Mouse (Mus musculus) hindbrain, embryonic 14.5 days (tissue): ENCODE measurements around the gene Spata31d1a. TPM values are rescaled to one million over a fixed set of nuclear protein-coding genes. Genes with fewer than 3 reads are reported as not detected.

Experiments
- ATAC-seq: fragments of 200-750 bp; cut with Nextera tagmentation; 2 replicates; pipeline ENCODE4 v1.8.0; 2017; ENCODE audit warnings: moderate number of reproducible peaks, mild to moderate bottlenecking, moderate TSS enrichment, moderate library complexity; ENCODE audit not compliant: low FRiP score
- DNase-seq: peaks from one replicate; pipeline ENCODE4 v3.0.0-alpha.2; 2015; ENCODE audit warnings: low spot score
- H3K27ac ChIP-seq: fragments of 300-500 bp; sonication (generic); 2 replicates; pipeline ENCODE4 v1.5.1; 2014; ENCODE audit warnings: mild to moderate bottlenecking, moderate library complexity
- H3K27me3 ChIP-seq: fragments of 300-500 bp; sonication (generic); 2 replicates; pipeline ENCODE4 v1.6.1; 2014; ENCODE audit warnings: mild to moderate bottlenecking, low read length, mixed read lengths; ENCODE audit not compliant: control insufficient read depth, insufficient read depth
- H3K36me3 ChIP-seq: fragments of 300-500 bp; sonication (generic); replicated peaks from 2 replicates; pipeline ENCODE4 v1.6.1; 2014; ENCODE audit not compliant: control insufficient read depth, insufficient read depth
- H3K4me1 ChIP-seq: fragments of 300-500 bp; sonication (generic); replicated peaks from 2 replicates; pipeline ENCODE4 v1.6.1; 2014; ENCODE audit warnings: antibody characterized with exemption, low read length, mixed read lengths; ENCODE audit not compliant: control insufficient read depth, insufficient read depth
- H3K4me2 ChIP-seq: fragments of 300-500 bp; sonication (generic); replicated peaks from 2 replicates; pipeline ENCODE4 v1.6.1; 2014; ENCODE audit warnings: mild to moderate bottlenecking, moderate library complexity
- H3K4me3 ChIP-seq: fragments of 300-500 bp; sonication (generic); replicated peaks from 2 replicates; pipeline ENCODE4 v1.5.1; 2014; ENCODE audit warnings: mild to moderate bottlenecking, low read length
- H3K9ac ChIP-seq: fragments of 300-500 bp; sonication (generic); 2 replicates; pipeline ENCODE4 v1.6.1; 2014
- H3K9me3 ChIP-seq: fragments of 300-500 bp; sonication (generic); 2 replicates; pipeline ENCODE4 v1.6.1; 2016; ENCODE audit warnings: low read length; ENCODE audit not compliant: control insufficient read depth
- WGBS: fragments of 180-500 bp; shearing (Covaris S2); extraction: QIAGEN DNeasy Blood & Tissue Kit; methylation state at CpG from one replicate; pipeline ENCODE4 v1.1.7; 2014; 5-methylcytosine and 5-hydroxymethylcytosine counted together
- polyA plus RNA-seq: library from polyadenylated mRNA; unstranded; fragments of >200 nt; fragmentation: Nextera tagmentation; extraction: Ambion mirVana; gene quantifications from 2 replicates; pipeline ENCODE4 v1.2.1, GENCODE M21; 2014

The Spata31d1a gene
- polyA plus RNA-seq, 1 experiment from 2014 or later = 0.16 TPM

DNA sequence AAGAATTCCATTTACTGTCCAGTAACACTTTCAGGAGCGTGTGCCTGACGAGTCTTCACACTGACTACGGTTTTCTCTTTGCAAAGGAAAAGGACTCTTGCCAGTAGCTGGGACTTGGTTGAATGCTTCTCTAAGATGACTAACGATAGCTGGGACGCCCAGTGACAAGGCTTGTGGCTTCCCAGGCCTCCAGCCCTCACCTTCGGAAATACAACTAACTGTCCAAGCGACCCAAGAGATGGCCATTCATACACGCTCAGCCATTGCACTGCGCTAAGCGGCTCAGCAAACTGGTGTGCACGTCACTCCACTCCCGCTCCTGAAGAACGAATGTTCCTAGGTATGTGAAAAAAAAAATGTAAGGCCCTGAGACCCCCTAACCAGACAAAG is 35.4 kb downstream of the Spata31d1a start:
- no peak for ATAC-seq

DNA sequence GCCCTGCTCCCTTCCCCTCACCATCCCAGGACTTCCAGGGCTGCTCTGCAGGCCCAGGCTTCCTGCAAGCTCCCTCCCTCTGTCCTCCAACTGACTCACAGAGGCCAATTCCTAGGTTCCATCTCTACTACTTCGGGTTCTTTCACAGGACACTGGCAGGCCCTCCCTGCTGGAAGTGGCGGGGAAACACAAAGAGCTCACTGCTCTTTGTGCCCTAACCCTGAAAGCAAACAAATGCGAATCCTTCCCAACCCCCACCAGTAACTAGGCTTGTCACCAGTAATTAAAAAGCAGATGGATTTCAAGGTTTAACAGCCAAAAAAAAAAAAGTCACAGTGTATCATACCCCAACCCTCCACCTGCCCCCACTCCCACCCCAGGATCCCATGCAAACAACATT is 35.9 kb downstream of the Spata31d1a start:
- Histone ChIP-seq H3K4me3 (peak overlapping the region; percentile 74), H3K9ac (peak overlapping the region; percentile 75), H3K4me2 (peak overlapping the region; percentile 64), H3K27ac (peak overlapping the region; percentile 75), H3K9me3 (no peaks in the 10 kb centered on the region), H3K4me1 (peaks cover 15% of the 10 kb centered on the region), H3K27me3 (no peaks in the 10 kb centered on the region), H3K36me3 (no peaks in the 10 kb centered on the region)
- no peak for DNase-seq
- no peak for ATAC-seq
- WGBS = 4% methylated on average over 3 of the region's 3 CpGs

More for the DNA sequence above, 35.4 kb downstream of the Spata31d1a start:
- Histone ChIP-seq H3K9me3 (no peaks in the 10 kb centered on the region), H3K27me3 (no peaks in the 10 kb centered on the region), H3K9ac (peak overlapping the region; percentile 75), H3K4me3 (peak overlapping the region; percentile 74), H3K4me2 (peak overlapping the region; percentile 64), H3K36me3 (no peaks in the 10 kb centered on the region), H3K4me1 (peaks cover 15% of the 10 kb centered on the region), H3K27ac (peak overlapping the region; percentile 75)
- DNase-seq = no peak
- WGBS = under 1% methylated on average over 13 of the region's 13 CpGs

DNA sequence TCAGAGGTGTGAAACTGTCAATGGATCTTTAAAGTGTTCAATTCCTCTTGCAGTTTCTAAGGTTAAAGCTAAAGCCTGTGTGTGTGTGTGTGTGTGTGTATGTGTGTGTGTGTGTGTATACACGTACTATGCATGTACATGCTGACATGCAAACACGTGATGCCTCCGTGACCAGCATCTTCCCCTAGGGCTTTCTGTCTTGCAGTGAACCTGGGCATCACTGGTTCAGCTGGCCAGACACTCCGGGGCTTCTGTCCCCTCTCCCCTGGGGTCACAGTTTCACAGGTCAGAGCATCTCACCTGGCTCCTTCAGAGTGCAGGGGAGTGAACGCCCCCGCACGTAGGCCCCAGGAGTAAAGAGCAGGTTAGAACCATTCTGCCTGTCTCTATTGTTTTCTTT is 36.5 kb downstream of the Spata31d1a start:
- Histone ChIP-seq H3K4me3 (peak overlapping the region; percentile 74; the same call in 1 of the 2 replicates), H3K9me3 (no peaks in the 10 kb centered on the region), H3K27me3 (no peaks in the 10 kb centered on the region), H3K36me3 (no peaks in the 10 kb centered on the region), H3K4me1 (peaks cover 15% of the 10 kb centered on the region), H3K4me2 (peak overlapping the region; percentile 64), H3K27ac (peak overlapping the region; percentile 61; the same call in 1 of the 2 replicates), H3K9ac (peak overlapping the region; percentile 75)
- 23% methylated on average over 7 of the region's 7 CpGs for WGBS
- DNase-seq (no peak), ATAC-seq (no peak)

DNA sequence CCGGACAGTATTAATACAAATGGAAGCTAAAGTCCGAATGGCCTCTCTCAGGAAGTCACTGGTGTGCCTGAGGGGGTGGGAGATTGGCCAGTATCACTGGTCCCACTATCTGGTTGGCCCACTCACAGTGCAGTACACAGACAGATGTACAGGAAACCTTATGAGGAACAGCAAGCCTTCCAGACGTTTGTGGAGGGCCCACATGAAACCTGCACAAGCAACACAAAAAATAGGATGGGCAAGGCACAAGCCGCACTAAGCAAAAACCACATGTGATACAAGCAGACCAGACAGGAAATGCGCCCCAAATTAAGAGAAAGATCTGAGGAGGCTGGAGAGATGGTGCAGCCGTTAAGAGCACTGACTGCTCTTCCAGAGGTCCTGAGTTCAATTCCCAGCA is 37.9 kb downstream of the Spata31d1a start:
- H3K4me1 ChIP-seq = peaks cover 15% of the 10 kb centered on the region
- no peak overlapping the region for H3K4me3 ChIP-seq

DNA sequence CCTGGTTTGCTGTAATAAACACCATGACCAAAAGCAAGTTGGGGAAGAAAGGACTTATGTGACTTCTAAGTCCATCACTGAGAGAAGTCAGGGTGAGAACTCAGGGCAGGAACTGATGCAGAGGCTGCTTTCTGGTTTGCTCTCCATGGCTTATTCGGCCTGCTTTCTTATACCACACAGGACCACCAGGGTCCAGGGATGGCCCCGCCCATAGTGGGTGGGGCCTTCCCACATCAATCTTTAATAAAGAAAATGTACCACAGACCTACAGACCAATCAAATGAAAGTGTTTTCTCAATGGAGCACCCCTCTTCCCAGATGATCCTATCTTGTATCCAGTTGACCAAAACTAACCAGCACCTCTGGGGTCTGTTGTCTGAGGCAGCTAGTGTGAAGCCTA is 38.6 kb downstream of the Spata31d1a start:
- no peak overlapping the region for H3K27ac ChIP-seq
- WGBS = 46% methylated on average over 2 of the region's 2 CpGs
- H3K4me3 ChIP-seq = no peak overlapping the region
- H3K9ac ChIP-seq = no peak overlapping the region; the same call in 1 of the 2 replicates
- H3K9me3 ChIP-seq = no peaks in the 10 kb centered on the region
- no peak overlapping the region for H3K4me2 ChIP-seq
- ATAC-seq = 0 out of 2 replicates have a peak, but pooled peaks have one; percentile 14
- DNase-seq = no peak
- no peaks in the 10 kb centered on the region for H3K36me3 ChIP-seq
- H3K27me3 ChIP-seq = no peaks in the 10 kb centered on the region
- peaks cover 15% of the 10 kb centered on the region for H3K4me1 ChIP-seq

More for the DNA sequence above, 37.9 kb downstream of the Spata31d1a start:
- no peaks in the 10 kb centered on the region for H3K27me3 ChIP-seq
- no peaks in the 10 kb centered on the region for H3K36me3 ChIP-seq
- WGBS = 64% methylated on average over 6 of the region's 6 CpGs
- no peak overlapping the region for H3K9ac ChIP-seq
- ATAC-seq = no peak
- no peaks in the 10 kb centered on the region for H3K9me3 ChIP-seq
- H3K27ac ChIP-seq = no peak overlapping the region
- DNase-seq = no peak
- H3K4me2 ChIP-seq = no peak overlapping the region

DNA sequence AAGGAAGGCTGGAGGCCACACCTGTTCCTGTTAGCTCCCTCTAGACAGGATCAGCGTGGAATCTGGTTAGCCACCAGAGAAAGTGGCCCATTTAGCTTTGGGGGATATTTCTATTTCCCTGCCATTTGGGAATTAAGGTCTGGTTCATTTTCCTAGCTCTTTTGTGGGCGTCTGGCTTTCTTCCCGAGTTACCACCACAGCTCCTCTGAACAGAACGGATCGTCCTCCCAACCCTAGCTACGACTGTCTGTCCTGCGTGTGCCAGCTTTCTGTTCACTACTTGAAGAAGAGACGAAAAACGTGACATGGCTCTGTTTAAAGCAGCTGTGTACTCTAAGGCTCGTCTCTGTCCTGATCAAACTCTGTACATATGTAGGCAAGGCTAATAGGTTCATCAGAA is 40.2 kb downstream of the Spata31d1a start:
- ATAC-seq (no peak), DNase-seq (no peak)
- H3K36me3 ChIP-seq = peaks cover 4% of the 10 kb centered on the region; the same call in 1 of the 2 replicates
- H3K27ac ChIP-seq = no peak overlapping the region
- peaks cover 15% of the 10 kb centered on the region for H3K4me1 ChIP-seq
- no peak overlapping the region for H3K9ac ChIP-seq
- no peak overlapping the region for H3K4me2 ChIP-seq
- H3K27me3 ChIP-seq = no peaks in the 10 kb centered on the region
- WGBS = 79% methylated on average over 10 of the region's 10 CpGs
- no peaks in the 10 kb centered on the region for H3K9me3 ChIP-seq
- H3K4me3 ChIP-seq = no peak overlapping the region

DNA sequence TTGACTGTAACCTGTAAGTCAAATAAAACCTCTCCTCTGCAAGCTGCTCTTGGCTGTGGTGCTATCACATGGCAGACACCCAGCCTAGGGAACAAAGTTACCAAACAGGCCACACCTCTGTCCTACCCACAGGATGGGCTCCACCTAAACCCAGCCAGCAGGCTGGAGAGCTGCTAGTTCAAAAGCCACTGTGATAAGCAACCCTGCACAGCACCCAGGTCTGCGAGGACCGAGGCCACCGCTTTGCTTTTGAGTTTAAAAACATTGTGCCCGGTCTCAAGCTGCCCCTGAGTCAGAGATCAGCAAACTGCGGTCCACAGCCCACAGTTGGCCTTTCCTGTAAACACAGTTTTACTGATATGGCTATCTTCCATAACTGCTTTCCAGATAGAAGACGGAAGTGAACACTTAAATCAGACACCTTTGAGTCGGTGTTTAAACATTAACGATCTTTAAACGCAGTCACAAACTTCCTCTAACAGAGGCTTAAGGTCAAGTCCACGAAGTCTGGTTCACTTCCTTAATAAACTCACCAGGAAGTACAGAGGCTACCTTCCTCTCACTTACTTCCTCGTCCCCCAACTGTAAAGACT is 41.5 kb downstream of the Spata31d1a start:
- no peak for DNase-seq
- no peaks in the 10 kb centered on the region for H3K27me3 ChIP-seq
- ATAC-seq = no peak
- H3K4me3 ChIP-seq = no peak overlapping the region
- 81% methylated on average over 11 of the region's 11 CpGs for WGBS
- H3K27ac ChIP-seq = no peak overlapping the region
- H3K4me2 ChIP-seq = no peak overlapping the region
- no peak overlapping the region for H3K9ac ChIP-seq
- no peaks in the 10 kb centered on the region for H3K9me3 ChIP-seq
- peaks cover 5% of the 10 kb centered on the region for H3K4me1 ChIP-seq
- peaks cover 16% of the 10 kb centered on the region; the same call in 1 of the 2 replicates for H3K36me3 ChIP-seq

DNA sequence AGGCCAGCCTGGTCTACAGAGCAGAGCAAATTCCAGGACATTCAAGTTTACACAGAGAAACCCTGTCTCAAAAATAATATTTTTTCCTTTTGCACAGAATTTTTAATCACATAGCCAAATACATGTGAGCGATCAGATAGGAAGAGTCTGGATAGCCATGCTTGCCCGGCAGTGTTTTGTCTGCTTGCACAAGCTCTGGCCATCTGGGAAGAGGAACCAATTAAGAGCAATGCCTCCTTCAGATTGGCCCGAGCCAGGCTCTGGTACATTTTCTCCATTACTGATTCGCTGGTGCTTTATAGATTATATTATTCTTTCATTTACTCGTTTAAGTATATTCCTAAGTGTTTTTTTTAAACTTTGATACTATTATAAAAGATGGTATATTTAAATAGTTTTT is 42.4 kb downstream of the Spata31d1a start:
- WGBS = 78% methylated on average over 5 of the region's 5 CpGs
- no peak for DNase-seq

DNA sequence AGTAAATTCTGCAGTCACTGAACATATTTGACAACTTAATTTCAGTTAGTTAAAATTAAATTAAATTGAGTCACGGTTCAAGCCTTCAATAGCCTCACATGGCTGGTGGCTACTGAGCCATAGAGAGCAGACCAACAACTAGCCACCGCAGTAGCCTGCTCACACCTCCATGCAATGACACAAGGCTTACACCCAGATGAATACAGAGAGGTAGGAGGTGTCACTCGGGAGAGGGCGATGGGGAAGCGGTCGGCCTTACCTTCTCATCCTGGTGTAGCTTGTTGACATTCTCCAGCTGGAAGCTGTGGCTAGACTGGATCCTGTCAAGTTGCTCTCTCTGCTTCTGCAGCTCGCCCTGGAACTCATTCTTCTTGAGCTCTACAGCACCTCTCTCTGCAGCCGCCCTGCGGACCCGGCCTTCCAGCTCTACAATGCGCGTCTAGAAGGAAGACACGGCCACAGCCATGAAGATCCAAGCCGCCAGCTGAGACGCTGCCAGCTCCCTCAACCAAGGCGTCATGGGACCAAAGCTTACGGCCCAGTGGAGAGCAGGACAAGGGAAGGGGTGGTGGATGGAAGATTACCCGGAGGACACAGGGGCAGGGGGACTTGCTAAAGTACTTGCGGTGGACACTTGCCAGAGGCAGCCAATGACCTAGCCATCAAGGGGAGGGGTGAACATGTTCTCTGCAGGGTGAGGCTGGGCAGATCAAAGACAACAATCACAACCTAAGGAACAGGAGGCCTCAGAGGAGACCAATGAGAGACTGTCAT is 46.0 kb downstream of the Spata31d1a start:
- Histone ChIP-seq H3K4me2 (no peak overlapping the region), H3K27ac (no peak overlapping the region), H3K4me3 (no peak overlapping the region), H3K27me3 (no peaks in the 10 kb centered on the region), H3K9me3 (no peaks in the 10 kb centered on the region), H3K4me1 (no peaks in the 10 kb centered on the region), H3K9ac (no peak overlapping the region), H3K36me3 (peaks cover 32% of the 10 kb centered on the region)
- DNase-seq (no peak), ATAC-seq (no peak)
- WGBS = 92% methylated on average over 19 of the region's 19 CpGs

More for the DNA sequence above, 42.4 kb downstream of the Spata31d1a start:
- Histone ChIP-seq H3K9me3 (no peaks in the 10 kb centered on the region), H3K9ac (no peak overlapping the region), H3K4me3 (no peak overlapping the region), H3K27ac (no peak overlapping the region), H3K36me3 (peaks cover 21% of the 10 kb centered on the region; the same call in 1 of the 2 replicates), H3K27me3 (no peaks in the 10 kb centered on the region), H3K4me2 (no peak overlapping the region), H3K4me1 (no peaks in the 10 kb centered on the region)
- no peak for ATAC-seq
